Mouse (Mus musculus): ENCODE data around the gene Fbxl20.

The Fbxl20 gene

DNA sequence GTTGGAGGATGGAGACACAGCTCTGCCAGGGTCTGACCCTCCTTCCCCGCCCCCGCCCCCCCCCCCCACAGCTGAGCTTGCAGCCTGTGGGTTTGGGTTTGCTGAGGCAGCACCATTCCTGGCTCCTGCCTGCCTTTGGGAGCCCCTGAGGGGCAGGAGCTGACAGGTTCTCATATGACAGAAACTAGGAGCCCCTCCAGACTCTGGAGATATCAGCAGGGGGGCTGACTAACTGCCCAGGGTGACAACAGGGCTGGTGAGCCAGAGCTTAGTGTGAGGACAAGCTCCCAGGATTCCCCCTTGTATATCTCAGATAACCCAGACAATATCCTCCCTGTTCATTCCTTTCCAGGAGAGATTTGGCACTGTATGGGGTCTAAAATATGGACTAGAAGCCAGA, 99.3 kb downstream of the Fbxl20 start:
- DNase-seq (ENCODE audit: extremely low read depth, low read depth, low spot score), result no peak

DNA sequence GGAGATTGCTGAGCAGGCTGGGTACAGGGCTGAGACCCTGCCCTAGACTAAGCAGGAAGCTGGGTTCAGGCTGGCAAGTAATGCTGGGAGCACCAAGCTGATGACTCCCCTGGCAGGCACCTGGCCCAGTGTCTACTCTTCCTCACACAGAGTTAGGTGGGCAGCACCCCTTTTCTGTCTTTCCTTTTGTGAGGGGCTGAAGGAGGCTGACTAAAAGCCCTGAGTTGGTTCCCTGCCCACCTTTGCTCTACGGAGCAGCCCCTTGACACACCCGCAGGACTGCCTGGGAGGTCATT, 99.7 kb downstream of the Fbxl20 start:
- no peak for DNase-seq (ENCODE audit: extremely low read depth, low read depth, low spot score)

DNA sequence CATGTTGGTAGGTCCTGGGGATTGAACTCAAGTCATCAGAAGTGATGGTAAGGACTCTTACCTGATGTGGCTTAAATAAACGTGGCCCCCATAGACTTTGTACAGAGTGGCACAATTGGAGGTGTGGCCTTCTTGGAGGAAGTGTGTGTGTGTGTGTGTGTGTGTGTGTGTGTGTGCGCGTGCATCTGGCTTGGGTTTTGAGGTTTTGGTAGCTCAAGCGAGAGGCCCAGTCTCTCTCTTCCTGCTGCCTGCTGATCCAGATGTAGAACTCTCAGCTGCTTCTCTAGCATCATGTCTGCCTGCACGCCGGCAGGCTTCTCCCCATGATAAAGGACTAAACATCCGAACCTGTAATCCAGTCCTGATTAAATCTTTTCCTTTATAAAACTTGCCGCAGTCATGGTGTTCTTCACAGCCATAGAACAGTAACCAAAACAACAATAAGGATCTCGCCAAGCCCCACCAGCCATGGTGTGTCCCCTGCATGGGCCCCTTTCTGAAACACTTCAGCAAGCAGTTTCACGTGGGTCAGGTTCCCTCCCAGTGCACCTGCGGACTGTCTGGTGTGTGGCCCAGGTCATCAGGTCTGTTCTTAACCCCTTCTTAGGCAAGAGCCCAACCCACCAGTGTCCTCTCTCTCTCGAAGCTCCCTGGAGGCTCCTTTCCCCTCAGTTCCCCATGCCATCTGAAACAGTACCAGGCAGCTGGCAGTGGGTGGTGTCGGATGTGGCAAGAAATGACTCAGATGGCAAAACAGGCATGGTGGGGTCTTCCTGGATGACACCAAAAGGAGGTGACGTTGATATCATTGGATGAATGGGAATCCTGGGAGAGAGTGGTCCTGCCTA, 100.3 kb downstream of the Fbxl20 start:
- no peak for DNase-seq (ENCODE audit: extremely low read depth, low read depth, low spot score)

DNA sequence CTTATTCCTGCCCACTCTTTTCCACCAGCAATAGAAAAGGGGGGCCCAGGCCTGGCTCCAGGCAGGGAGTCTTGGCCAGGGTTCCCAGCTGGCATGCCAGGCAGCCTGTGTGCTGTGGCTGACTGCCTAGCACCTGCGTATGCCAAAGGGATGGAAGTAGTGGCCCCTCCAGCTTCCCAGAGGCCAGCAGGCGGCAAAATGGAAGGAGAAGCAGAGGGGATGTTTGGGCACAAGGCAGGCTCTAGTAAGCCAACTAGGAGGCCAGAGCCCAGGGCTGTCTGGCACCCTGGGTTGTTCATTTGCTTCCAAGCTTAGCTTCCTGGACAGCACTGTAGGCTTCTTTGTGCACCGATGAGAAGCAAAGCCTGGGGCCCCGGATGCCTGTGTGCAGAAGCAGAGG, 102.5 kb downstream of the Fbxl20 start:
- DNase-seq (ENCODE audit: extremely low read depth, low read depth, low spot score), result peak; percentile 54

- no peak for DNase-seq (ENCODE audit: extremely low read depth, low read depth, low spot score)
Observed at GRCm38 (mm10) chr11:98046466-98046865, 103.7 kb downstream of the Fbxl20 start.

DNA sequence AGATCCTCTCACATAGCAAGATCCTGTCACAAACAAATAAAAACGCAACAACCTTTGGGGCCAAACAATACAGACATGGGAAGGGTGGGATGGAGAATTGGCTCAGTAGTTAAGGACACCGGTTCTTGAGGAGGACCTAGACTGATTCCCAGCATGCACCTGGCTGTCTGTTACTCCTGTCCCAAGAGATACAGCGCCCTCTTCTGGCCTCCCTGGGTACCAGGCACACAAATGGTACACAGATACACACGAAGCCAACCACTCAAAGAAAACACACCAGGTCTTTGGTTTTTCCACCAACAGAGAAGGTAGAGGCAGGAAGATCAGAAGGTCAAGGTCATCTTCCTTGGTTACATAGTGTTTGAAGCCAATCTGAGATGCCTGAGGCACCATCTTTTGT, 104.6 kb downstream of the Fbxl20 start:
- DNase-seq (ENCODE audit: extremely low read depth, low read depth, low spot score), result no peak

DNA sequence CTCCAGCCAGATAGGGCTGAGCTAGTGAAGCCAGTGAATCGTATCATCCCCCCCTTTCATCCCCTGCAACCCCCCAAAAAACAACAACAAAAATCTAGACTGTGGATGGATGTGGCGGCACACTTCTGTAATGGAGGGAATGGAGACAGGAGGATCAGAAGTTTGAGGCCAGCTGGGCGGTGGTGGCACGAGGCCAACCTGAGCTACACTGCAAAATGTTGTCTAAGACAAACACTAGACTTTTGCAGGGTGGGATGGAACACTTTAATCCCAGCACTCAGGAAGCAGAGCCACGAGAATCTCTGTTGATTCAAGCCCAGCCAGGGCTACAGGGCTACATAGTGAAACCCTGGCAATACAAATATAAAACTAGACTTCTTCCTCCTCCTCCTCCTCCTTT, 106.1 kb downstream of the Fbxl20 start:
- DNase-seq (ENCODE audit: extremely low read depth, low read depth, low spot score), result no peak

- no peak for DNase-seq (ENCODE audit: extremely low read depth, low read depth, low spot score)
Observed at GRCm38 (mm10) chr11:98042741-98043140, 107.5 kb downstream of the Fbxl20 start.

DNA sequence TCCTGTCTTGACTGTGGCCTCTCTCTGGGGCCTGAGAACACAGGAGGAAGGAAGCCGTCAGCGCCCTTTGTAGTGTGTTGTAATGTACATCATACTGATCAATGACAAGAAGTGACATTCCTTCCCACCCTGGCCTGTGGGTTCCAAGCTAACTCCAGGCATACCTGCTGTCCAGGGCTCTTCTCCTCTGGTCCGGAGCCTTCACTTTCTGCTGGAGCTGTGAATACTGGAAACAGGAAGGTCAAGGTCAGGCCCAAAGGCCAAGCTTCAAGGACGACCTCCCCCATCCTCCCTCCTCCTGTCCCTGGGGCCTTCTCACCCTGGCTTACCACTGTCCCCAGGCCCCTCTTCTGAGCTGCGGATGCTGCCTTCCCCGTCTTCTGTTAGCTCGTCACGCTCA, 109.2 kb downstream of the Fbxl20 start:
- DNase-seq (ENCODE audit: extremely low read depth, low read depth, low spot score), result no peak

DNA sequence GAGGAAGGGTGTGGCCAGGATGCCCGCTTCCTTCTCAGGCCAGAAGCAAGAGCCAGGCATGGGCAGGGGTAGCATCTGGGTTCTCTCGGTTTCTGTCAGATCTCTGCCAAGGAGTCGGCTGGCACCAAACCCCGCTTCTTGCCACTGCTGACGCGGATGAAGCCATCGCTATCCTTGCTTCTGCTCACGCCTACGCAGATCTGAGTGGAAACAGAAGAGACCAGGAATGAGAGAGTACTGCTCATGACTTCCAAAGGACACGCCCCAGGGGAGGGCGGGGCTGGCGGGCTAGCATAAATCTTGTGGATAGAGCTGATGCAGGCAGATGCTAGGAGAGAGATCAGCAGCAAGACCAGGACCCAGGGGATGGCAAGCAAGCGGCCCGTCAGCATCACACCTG, 112.3 kb downstream of the Fbxl20 start:
- DNase-seq (ENCODE audit: extremely low read depth, low read depth, low spot score), result no peak

GRCm38 (mm10) chr11:98035977-98036377, 114.2 kb downstream of the Fbxl20 start:
- DNase-seq (ENCODE audit: extremely low read depth, low read depth, low spot score), result no peak

GRCm38 (mm10) chr11:98034840-98035239, 115.4 kb downstream of the Fbxl20 start:
- no peak for DNase-seq (ENCODE audit: extremely low read depth, low read depth, low spot score)

DNA sequence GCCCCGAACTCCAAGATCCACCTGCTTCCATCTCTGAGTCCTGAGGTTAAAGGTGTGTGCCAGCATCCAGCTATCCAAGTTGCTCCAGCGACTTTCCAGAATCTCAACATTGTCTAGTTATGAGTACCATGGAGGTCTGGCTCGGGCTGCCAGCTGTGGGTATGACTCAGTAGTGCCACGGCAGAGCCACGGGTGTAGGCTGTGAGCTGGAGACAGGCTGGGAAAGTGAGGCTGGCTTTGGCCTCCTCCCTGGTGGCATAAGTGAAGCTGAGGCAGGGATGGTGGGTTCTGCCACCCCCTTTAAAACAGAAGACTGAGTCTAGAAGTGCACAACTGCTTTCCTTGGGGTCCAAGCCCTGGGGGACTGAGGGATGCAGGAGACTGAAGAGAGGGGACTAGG, 116.1 kb downstream of the Fbxl20 start:
- no peak for DNase-seq (ENCODE audit: extremely low read depth, low read depth, low spot score)

Measured in fat pad, adult 2 months (tissue).